Mouse (Mus musculus) heart, adult 8-10 months (tissue): ENCODE results near the gene Rbm15. TPM values are rescaled to one million over a fixed set of nuclear protein-coding genes. Genes with fewer than 3 reads are reported as not detected.
"Not testable (repeated sequence)": the region's sequence is repeated elsewhere in the genome, so short reads cannot be mapped to it uniquely, and the experiment has no call there.

Experiments used
- DNase-seq: peaks from one replicate; pipeline ENCODE4 v3.0.0; 2022; ENCODE audit warnings: low spot score
- total RNA-seq, 4 experiments: library from RNA; stranded (reverse); gene quantifications; 2 replicates each; pipeline ENCODE4 v1.2.4; 2022

Rbm15 gene
- total RNA-seq, 4 experiments from 2014 or later = 21.6 to 23.9 (median 22.4) TPM

DNA sequence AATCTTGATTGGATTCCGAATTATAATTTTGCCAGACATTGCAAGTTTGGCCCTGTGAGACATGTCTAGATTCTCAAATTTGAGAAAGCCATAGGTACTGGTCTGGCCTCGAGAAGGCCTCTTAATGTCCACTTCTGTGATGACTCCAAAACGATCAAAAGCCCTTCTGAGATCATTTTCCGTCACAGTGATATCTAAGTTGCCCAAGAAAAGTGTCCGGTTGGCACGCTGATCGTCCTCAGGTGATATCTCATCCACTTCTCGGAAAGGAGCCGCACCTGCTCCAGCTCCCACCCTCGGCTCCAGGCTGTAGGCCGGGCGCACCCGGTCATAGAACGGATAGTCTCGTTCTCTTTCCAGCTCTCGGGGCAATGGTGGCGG lies 1.7 kb downstream of the Rbm15 start:
- no peak for DNase-seq

DNA sequence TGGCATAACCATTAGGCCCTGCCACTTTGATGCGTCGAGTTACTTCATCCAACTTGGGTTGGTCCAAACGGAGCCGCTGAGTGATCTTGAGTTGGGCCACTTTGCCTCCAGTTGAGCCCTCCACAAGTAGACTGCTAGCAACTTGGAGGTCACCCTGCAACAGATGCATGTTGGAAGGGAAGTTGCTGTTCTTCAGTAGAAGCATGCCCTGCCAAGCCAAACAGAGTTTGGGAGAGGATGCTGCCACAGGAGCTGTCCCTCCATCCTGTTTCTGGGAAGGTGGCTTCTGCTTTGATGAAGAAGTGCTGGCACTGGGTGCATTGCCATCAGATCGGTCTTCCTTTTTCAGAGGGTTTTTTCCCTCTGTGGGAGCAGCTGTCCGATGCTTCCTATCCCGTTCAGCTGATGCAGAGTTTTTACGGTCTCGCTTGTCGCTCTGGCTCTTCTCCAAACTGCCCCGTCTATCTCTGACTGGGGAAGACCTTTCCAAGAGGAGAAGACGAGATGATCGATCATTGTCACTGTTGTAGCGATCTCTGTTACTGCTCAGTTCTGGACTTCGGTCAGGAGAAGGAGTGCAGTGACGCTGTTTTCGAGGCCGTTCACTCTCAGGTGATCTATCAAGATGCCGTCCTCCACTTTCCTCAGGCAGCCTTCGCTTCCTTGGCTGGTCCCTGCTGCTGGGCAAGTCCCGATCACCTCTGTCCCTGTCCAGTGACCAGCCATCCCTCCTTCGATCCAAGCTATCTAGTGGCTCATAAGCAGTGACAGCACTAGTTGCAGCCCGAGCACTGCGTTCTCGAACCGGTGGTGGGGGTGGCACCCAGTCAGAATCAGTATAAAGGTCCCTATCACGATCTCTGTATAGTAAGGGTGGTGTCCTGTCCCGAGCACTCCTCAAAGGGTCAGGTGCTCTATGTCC lies 2.7 kb downstream of the Rbm15 start:
- no peak for DNase-seq

DNA sequence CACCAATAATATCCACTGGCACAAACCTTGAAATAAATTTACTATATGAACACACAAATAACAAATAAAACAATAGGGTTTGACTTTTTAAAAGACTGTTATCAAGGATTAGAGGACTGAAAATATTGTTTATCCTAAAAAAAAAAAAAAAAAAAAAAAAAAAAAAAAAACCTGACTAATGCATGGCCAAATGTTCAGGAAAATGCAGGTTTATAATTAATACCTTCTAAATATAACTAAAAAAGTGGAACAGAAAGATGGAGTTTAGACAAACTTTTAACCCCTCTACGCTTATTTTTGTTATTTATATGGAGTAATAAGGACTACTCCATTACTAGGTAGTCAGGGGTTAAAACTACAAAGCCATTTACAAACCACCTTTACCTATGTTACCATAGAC lies 7.0 kb downstream of the Rbm15 start:
- DNase-seq = no peak

DNA sequence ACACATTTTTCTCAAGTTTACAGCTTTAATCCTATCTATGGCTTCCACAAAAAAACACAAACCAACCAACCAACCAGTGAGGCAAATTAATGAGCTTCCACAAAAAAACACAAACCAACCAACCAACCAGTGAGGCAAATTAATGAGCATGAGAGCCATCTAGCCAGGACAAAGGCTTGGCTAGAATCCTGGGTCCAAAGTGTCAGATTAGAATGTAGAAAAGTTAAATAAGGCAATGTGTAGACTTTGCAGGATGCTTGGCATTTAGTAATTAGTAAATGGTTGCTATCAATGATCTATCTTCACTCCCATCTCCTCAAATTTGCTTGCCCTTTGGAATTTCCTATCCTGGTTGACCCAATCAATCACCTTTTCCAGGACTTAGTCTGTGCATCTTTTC lies 11.7 kb downstream of the Rbm15 start:
- no peak for DNase-seq

DNA sequence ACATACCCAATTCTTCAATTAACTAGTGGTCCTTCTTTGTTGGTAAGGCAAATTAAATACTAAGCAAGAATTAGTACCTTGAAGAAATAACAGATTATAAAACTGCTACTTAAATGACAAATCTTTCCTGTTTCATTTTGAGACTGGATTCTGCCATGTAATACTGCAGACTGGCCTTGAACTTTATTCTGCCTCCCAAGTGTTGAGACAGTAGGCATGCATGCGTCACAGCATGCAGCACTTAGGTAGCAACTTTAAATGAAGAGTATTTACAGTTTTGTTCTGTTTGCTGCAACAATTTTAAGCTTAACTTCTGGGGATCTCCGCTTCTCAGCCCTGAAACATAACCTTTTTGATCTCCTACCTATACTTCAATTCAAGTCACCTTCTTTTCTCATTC lies 12.3 kb downstream of the Rbm15 start:
- no peak for DNase-seq

DNA sequence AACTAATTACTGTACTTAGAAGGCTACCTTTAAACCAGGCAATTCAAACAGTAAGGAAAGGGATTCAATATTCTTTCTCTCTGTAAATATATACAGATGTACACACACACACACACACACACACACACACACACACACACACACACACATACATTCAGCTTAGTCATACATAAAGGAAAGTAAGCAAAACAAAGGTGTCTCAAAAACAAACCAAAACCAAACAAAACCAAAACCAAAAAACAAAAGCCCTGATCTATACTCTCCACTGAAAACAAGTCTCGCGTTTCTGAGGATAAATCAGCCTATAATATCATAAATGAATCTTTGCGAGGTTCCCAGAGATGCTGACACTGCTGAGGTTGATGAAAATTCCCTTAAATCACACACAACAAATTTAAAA lies 16.1 kb downstream of the Rbm15 start:
- no peak for DNase-seq

DNA sequence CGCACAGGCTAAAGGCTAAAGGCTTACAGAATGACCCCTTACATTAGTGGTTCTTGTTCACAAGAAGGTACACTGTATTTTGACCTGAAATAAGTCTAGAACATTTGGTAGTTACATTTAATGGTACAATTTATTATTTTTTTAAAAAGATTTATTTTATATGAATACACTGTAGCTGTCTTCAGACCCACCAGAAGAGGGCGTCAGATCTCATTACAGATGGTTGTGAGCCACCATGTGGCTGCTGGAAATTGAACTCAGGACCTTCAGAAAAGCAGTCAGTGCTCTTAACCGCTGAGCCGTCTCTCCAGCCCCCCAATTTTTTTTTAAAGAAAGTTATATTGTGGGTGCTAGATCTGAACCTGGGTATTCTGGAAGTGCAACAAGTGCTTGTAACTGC lies 36.6 kb downstream of the Rbm15 start:
- not testable (repeated sequence) for DNase-seq

DNA sequence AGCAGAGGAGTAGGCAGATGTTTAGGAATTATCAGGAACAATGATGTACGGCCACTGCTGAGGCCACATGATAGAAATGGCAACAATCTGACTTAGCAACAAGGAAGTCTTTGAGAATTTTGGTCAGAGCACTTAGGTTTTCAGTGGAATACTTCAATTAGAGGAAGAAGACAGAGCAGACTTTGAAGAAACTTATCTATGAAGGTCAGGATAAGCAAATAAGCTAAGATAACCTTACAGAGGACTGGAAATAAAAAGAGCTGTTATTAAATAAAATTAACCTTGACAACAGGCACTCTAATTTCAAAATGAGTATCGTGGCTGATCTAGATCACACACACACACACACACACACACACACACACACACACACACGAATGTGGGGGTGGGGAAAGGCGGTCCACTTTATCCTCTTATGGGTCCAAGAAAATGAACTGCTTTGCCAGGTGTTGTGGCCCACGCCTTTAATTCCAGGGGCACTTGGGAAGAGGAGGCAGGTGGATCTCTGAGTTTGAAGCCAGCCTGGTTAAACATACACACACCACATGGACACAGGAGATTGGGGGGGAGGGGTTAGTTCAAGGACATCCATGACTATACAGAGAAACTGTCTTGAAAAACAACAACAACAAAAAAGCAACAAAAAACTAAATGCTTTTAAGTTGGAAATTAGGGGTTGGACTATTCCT lies 37.7 kb downstream of the Rbm15 start:
- no peak for DNase-seq

DNA sequence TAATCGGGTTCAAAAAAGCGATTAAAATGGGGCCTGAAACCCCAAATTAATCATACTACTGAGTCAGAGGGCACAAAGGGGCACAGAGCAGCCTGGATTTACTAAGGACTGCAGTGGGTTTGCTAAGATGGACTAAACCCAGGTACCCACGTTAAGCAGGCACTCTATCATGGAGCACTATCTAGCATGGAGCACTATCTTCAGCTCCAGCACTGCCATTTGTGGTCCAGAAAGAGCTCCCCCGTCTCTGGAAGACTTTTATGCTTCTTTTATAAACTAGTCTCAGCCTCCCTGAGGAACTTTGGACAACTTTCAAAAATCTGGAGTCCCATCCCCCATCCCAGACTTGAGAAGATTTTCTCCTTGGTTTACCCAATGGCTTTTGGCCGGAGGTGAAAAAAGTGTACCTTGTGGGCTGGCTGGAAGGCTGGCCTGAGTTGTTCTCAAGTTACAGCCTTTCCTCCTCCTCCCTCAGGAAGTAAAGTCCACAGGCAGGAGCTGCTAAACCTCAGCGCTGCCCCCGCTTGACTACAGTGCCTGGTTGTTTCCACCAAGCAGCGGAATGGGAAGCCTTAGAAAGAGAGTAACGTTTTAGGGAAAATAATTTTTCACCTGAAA lies 42.6 kb downstream of the Rbm15 start, which contains the start of gene Slc16a4:
TSS of gene Slc16a4 (plus strand) at position 467 of the 618 bp plus-strand sequence.
- peak; percentile 14 for DNase-seq

DNA sequence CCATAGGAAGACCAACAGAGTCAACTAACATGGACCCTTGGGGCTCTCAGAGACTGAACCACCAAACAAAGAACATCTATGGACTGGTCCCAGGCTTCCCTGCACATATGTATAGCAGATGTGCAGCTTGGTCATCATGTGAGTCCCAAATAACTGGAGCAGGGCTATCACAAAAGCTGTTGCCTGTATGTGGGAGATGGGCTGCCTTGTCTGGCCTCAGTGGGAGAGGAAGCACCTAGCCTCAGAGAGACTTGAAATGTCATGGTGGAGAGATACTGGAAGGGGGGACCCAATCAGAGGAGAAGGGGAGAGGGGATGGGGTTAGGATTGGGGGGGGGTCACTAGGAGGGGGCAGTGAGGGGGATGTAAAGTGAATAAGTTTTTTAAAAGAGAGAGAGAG lies 46.1 kb downstream of the Rbm15 start:
- no peak for DNase-seq

DNA sequence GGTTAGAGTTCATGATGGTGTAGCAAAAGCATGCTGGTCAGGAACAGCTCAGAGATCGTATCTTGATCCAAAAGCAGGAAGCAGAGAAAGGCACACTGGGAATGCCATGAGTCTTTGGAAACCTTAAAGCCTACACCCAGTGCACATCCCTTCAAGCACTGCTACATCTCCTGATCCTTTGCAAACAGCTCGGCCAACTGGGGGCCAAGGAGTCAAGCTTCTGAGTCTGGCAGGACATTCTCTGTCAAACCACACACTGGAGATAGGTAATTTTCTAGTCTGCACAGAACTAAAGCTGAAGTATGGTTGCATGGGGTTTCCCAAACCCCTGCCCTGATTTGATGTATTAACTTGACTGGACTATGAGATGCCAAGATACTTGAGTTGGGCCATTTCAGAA lies 47.4 kb downstream of the Rbm15 start:
- no peak for DNase-seq

DNA sequence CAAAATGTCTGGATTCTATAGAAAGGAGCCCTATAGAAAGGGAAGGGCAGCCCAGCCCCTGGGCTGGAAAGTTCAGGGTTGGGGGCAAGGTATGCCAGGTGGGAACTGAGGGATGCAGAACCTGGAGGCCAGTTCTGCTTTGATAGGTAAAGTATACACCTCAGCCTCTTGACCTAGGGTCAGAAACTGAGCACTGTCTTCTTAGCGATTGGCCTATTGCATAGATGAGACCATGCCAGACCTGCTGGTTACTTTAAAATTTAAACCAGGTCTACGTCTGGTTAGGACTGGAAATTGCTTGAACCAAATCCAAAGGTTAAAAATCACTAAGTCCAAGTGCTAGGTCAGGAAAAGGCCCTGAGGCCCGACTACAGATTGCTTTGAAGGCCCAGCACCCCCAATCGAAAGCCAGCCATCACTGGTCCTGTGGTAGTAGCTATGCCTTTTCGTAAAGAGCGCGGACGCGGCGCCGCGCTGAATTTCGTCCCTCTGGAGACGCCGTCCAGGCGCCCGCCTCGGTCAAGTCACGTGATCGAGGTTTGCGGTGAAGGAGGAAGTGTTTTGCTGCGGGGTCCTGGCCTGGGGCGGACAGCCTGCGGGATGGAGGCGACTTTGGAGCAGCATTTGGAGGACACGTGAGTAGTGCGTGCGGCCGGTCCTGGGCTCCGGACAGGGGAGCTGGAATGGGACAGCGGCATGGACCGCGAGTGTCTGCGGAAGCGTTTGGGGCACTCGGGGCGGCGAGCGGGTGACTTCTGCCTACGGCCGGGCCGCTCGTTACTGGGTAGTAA lies 54.8 kb downstream of the Rbm15 start, which contains the start of gene Lamtor5:
TSS of gene Lamtor5 (plus strand) at position 380 of the 791 bp plus-strand sequence.
- DNase-seq = peak; percentile 91

DNA sequence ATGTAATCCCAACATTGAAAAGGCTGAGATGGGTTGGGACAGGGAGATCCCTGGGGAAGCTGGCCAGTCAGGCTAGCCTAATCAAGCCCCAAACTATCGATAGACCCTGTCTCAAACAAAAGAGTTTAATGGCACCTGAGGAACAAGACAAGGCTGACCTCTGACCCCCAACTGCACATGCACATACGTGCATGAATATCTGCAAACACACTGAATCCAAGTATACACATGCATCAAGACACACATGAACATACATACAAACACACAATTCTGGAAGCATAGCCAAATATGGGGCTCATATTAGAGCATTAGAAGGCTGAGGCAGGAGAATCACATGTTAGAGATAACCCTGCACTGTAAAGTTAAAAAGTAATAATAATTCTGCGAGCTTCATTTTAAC lies 56.8 kb downstream of the Rbm15 start:
- no peak for DNase-seq

DNA sequence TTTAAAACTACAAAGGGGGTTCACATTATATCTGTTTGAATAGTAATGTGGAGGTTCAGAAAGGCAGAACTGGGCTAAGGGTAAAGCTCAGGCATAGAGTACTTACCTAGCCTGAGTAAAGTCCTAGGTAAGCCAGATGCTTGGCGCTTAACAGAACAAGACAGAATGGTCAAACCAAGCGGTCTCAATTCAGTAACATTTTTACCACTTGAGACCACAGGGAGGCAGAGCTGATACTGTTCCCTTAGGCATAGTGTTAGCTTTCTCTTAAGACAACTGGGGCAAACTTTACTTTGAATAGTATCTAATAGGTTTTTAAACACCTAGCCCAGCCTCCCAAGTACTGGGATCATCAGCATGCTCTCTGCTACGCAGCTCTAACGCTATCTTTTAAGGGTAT lies 57.5 kb downstream of the Rbm15 start:
- no peak for DNase-seq

Other genes with a start within 250 kb of the Rbm15 start
- 1 to 10 TPM; 1.2 to 1.7 (median 1.3) TPM for gene Kcna2, start 232.5 kb downstream of the Rbm15 start, total RNA-seq
- gene Kcna10, start 150.6 kb downstream of the Rbm15 start, total RNA-seq = not detected
- not detected for gene Cym, start 111.9 kb downstream of the Rbm15 start, total RNA-seq
- gene A630076J17Rik, start 103.1 kb downstream of the Rbm15 start, total RNA-seq = not detected
- not detected for gene Prok1, start 94.0 kb downstream of the Rbm15 start, total RNA-seq
- gene Lamtor5, start 54.8 kb downstream of the Rbm15 start, total RNA-seq = 10 to 100 TPM; 64.5 to 71.1 (median 67.1) TPM
- under 1 TPM; 0.19 to 0.81 (median 0.44) TPM for gene Slc16a4, start 42.4 kb downstream of the Rbm15 start, total RNA-seq
- under 1 TPM; 0.12 to 0.40 (median 0.31) TPM for gene Kcnc4, start 125.9 kb upstream of the Rbm15 start, total RNA-seq
- 1 to 10 TPM; 2.4 to 7.4 (median 4.8) TPM for gene Slc6a17, start 184.3 kb upstream of the Rbm15 start, total RNA-seq
- not detected for gene Ubl4b, start 221.4 kb upstream of the Rbm15 start, total RNA-seq